Mouse (Mus musculus) midbrain, embryonic 14.5 days (tissue): ENCODE measurements around the gene Med20. TPM values are rescaled to one million over a fixed set of nuclear protein-coding genes. Genes with fewer than 3 reads are reported as not detected.

Source experiments
- ATAC-seq: fragments of 200-750 bp; cut with Nextera tagmentation; 2 replicates; pipeline ENCODE4 v1.8.0; 2017; ENCODE audit warnings: moderate number of reproducible peaks, moderate library complexity; ENCODE audit not compliant: low FRiP score, low TSS enrichment
- DNase-seq: peaks from one replicate; pipeline ENCODE4 v3.0.0-alpha.2; 2015
- H3K27ac ChIP-seq: fragments of 300-500 bp; sonication (generic); replicated peaks from 2 replicates; pipeline ENCODE4 v1.5.1; 2014; ENCODE audit warnings: mild to moderate bottlenecking, low read depth, low read length, moderate library complexity
- H3K27me3 ChIP-seq: fragments of 300-500 bp; sonication (generic); 2 replicates; pipeline ENCODE4 v1.6.1; 2014; ENCODE audit warnings: low read length, control low read depth, mixed read lengths; ENCODE audit not compliant: control insufficient read depth, insufficient read depth
- H3K36me3 ChIP-seq: fragments of 300-500 bp; sonication (generic); 2 replicates; pipeline ENCODE4 v1.6.1; 2014; ENCODE audit warnings: low read length, control low read depth; ENCODE audit not compliant: control insufficient read depth, insufficient read depth
- H3K4me1 ChIP-seq: fragments of 300-500 bp; sonication (generic); 2 replicates; pipeline ENCODE4 v1.6.1; 2014; ENCODE audit warnings: mild to moderate bottlenecking, antibody characterized with exemption, low read length, control low read depth; ENCODE audit not compliant: control insufficient read depth, insufficient read depth
- H3K4me2 ChIP-seq: fragments of 300-500 bp; sonication (generic); 2 replicates; pipeline ENCODE4 v1.6.1; 2014; ENCODE audit warnings: mild to moderate bottlenecking, low read length, moderate library complexity
- H3K4me3 ChIP-seq: fragments of 300-500 bp; sonication (generic); replicated peaks from 2 replicates; pipeline ENCODE4 v1.5.1; 2014; ENCODE audit warnings: low read depth, low read length
- H3K9ac ChIP-seq: fragments of 300-500 bp; sonication (generic); replicated peaks from 2 replicates; pipeline ENCODE4 v1.6.1; 2014; ENCODE audit warnings: mild to moderate bottlenecking, low read length, moderate library complexity
- H3K9me3 ChIP-seq: fragments of 300-500 bp; sonication (generic); 2 replicates; pipeline ENCODE4 v1.6.1; 2016; ENCODE audit warnings: low read length, control low read depth, mixed read lengths; ENCODE audit not compliant: control insufficient read depth
- WGBS: fragments of 180-500 bp; shearing (Covaris S2); extraction: QIAGEN DNeasy Blood & Tissue Kit; methylation state at CpG from one replicate; pipeline ENCODE4 v1.1.7; 2014; 5-methylcytosine and 5-hydroxymethylcytosine counted together
- polyA plus RNA-seq: library from polyadenylated mRNA; unstranded; fragments of >200 nt; fragmentation: Nextera tagmentation; extraction: Ambion mirVana; gene quantifications from 2 replicates; pipeline ENCODE4 v1.2.1, GENCODE M21; 2014

Med20 gene
- polyA plus RNA-seq, 1 experiment from 2014 or later: 49.5 TPM

- Histone ChIP-seq H3K4me2 (no peak overlapping the region), H3K36me3 (peaks cover 49% of the 10 kb centered on the region), H3K4me3 (no peak overlapping the region), H3K27me3 (no peaks in the 10 kb centered on the region), H3K9me3 (no peaks in the 10 kb centered on the region), H3K4me1 (peaks cover 26% of the 10 kb centered on the region), H3K27ac (no peak overlapping the region), H3K9ac (no peak overlapping the region)
- 83% methylated on average over 11 of the region's 11 CpGs for WGBS
- no peak for ATAC-seq
- DNase-seq: no peak
These were observed 11.7 kb upstream of the Med20 start for GRCm38 (mm10) chr17:47599511-47600297.

GRCm38 (mm10) chr17:47600601-47601388 lies 10.6 kb upstream of the Med20 start:
- peaks cover 60% of the 10 kb centered on the region for H3K36me3 ChIP-seq
- H3K4me2 ChIP-seq: no peak overlapping the region
- H3K4me1 ChIP-seq: peaks cover 15% of the 10 kb centered on the region
- 88% methylated on average over 13 of the region's 13 CpGs for WGBS
- H3K27ac ChIP-seq: no peak overlapping the region
- no peaks in the 10 kb centered on the region for H3K27me3 ChIP-seq
- H3K9ac ChIP-seq: no peak overlapping the region
- no peaks in the 10 kb centered on the region for H3K9me3 ChIP-seq
- DNase-seq: no peak
- H3K4me3 ChIP-seq: no peak overlapping the region
- no peak for ATAC-seq

GRCm38 (mm10) chr17:47601389-47601755 lies 10.0 kb upstream of the Med20 start:
- 94% methylated on average over 10 of the region's 10 CpGs for WGBS
- Histone ChIP-seq H3K27ac (no peak overlapping the region), H3K4me2 (no peak overlapping the region), H3K4me1 (peaks cover 10% of the 10 kb centered on the region), H3K9me3 (no peaks in the 10 kb centered on the region), H3K9ac (no peak overlapping the region), H3K4me3 (no peak overlapping the region), H3K27me3 (no peaks in the 10 kb centered on the region), H3K36me3 (peaks cover 61% of the 10 kb centered on the region)
- no peak for ATAC-seq
- DNase-seq: no peak

- H3K4me1 ChIP-seq: peaks cover under 1% of the 10 kb centered on the region; the same call in 1 of the 2 replicates
- 94% methylated on average over 11 of the region's 11 CpGs for WGBS
- no peak overlapping the region for H3K9ac ChIP-seq
- no peaks in the 10 kb centered on the region for H3K9me3 ChIP-seq
- H3K27me3 ChIP-seq: no peaks in the 10 kb centered on the region
- H3K4me2 ChIP-seq: no peak overlapping the region
- no peak for DNase-seq
- no peak overlapping the region for H3K27ac ChIP-seq
- no peak overlapping the region for H3K4me3 ChIP-seq
- H3K36me3 ChIP-seq: peaks cover 69% of the 10 kb centered on the region
- ATAC-seq: no peak
These were observed 9.1 kb upstream of the Med20 start for GRCm38 (mm10) chr17:47602289-47602688.

- H3K9me3 ChIP-seq: no peaks in the 10 kb centered on the region
- no peak overlapping the region for H3K9ac ChIP-seq
- no peak overlapping the region for H3K4me2 ChIP-seq
- no peak for ATAC-seq
- H3K4me1 ChIP-seq: peaks cover 12% of the 10 kb centered on the region
- no peak overlapping the region for H3K4me3 ChIP-seq
- DNase-seq: no peak
- no peak overlapping the region for H3K27ac ChIP-seq
- WGBS: 77% methylated on average over 5 of the region's 5 CpGs
- peaks cover 62% of the 10 kb centered on the region for H3K36me3 ChIP-seq
- no peaks in the 10 kb centered on the region for H3K27me3 ChIP-seq
These were observed 5.2 kb upstream of the Med20 start for GRCm38 (mm10) chr17:47606220-47606619.

GRCm38 (mm10) chr17:47609182-47609581 lies 2.2 kb upstream of the Med20 start:
- Histone ChIP-seq H3K27ac (no peak overlapping the region), H3K27me3 (no peaks in the 10 kb centered on the region), H3K36me3 (peaks cover 43% of the 10 kb centered on the region), H3K4me1 (peaks cover 23% of the 10 kb centered on the region), H3K4me3 (no peak overlapping the region), H3K4me2 (no peak overlapping the region), H3K9me3 (no peaks in the 10 kb centered on the region), H3K9ac (no peak overlapping the region)
- DNase-seq (no peak), ATAC-seq (no peak)
- 95% methylated on average over 4 of the region's 4 CpGs for WGBS

- Histone ChIP-seq H3K27me3 (no peaks in the 10 kb centered on the region), H3K4me2 (peak overlapping the region; percentile 91), H3K4me1 (peaks cover 23% of the 10 kb centered on the region), H3K27ac (0 out of 2 replicates have a peak overlapping the region, but pooled peaks have one; percentile 37), H3K9ac (peak overlapping the region; percentile 75), H3K9me3 (no peaks in the 10 kb centered on the region), H3K4me3 (peak overlapping the region; percentile 87), H3K36me3 (peaks cover 33% of the 10 kb centered on the region)
- ATAC-seq: no peak; the same call in 1 of the 2 replicates
- WGBS: under 1% methylated on average over 13 of the region's 13 CpGs
- no peak for DNase-seq
These were observed 240 bp downstream of the Med20 start for GRCm38 (mm10) chr17:47611661-47611982.

GRCm38 (mm10) chr17:47614018-47614417 lies 2.6 kb downstream of the Med20 start:
- Histone ChIP-seq H3K36me3 (peaks cover 30% of the 10 kb centered on the region), H3K27ac (no peak overlapping the region), H3K4me2 (no peak overlapping the region), H3K4me1 (peaks cover 23% of the 10 kb centered on the region), H3K4me3 (no peak overlapping the region), H3K9ac (no peak overlapping the region), H3K27me3 (no peaks in the 10 kb centered on the region), H3K9me3 (no peaks in the 10 kb centered on the region)
- 95% methylated on average over 1 of the region's 1 CpGs for WGBS
- DNase-seq (no peak), ATAC-seq (no peak)
